8 mouse cellular contexts compared by ENCODE assay signal in the genomic region with DNA sequence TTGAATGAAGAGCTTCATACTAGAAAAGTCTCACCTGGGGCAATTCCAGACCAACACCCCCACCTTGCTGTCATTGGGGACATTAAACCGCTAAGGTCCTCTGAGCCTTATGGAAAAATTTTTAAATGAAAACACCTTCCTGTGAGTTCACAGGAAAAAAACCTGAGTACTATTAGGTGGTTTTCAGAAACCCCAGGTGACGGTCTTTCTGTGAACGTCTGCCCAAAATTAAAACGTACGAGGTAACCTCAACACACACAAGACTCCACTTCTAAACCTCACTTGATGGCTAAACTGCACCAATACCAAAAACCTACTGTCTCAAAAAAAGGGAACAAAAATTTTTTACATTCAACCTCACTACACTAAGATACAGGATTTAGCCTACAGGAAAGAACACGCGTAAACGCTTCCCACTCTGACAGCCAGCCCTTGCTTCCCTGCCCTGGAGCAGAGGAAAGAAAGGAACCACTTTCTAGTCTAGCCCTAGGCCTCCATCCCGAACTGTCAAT. TPM values are rescaled to one million over a fixed set of nuclear protein-coding genes. Genes with fewer than 3 reads are reported as not detected.
DNase-seq lines count a peak whose midpoint lies in the region; ATAC-seq and TF ChIP-seq lines count a peak whose summit lies in the region.

No protein-coding gene starts in this region.

- H3K4me3 ChIP-seq in kidney, embryonic 16.5 days (ENCODE audit: low read length): peak overlapping the region; percentile 94
- peak overlapping the region; percentile 76 for H3K4me3 ChIP-seq in hindbrain, postnatal 0 days (ENCODE audit: low read length)
- H3K4me3 ChIP-seq in myocyte: peak overlapping the region; percentile 58

- H3K27me3 ChIP-seq in kidney, embryonic 16.5 days (ENCODE audit: insufficient read depth, low read length): no peaks in the 10 kb centered on the region
- H3K27me3 ChIP-seq in hindbrain, postnatal 0 days (ENCODE audit: insufficient read depth, low read length): no peaks in the 10 kb centered on the region
- no peaks in the 10 kb centered on the region for H3K27me3 ChIP-seq in myocyte (ENCODE audit: control insufficient read depth, insufficient read depth, insufficient read length)

- peaks cover 54% of the 10 kb centered on the region for H3K79me2 ChIP-seq in myocyte (ENCODE audit: control insufficient read depth, insufficient read depth)

- peaks cover 7% of the 10 kb centered on the region for H3K36me3 ChIP-seq in kidney, embryonic 16.5 days (ENCODE audit: insufficient read depth, low read length)
- H3K36me3 ChIP-seq in hindbrain, postnatal 0 days (ENCODE audit: insufficient read depth, low read length): no peaks in the 10 kb centered on the region
- H3K36me3 ChIP-seq in myocyte (ENCODE audit: control insufficient read depth, insufficient read depth): no peaks in the 10 kb centered on the region

- no peak for ATAC-seq in kidney, embryonic 16.5 days (ENCODE audit: low FRiP score, low TSS enrichment)
- ATAC-seq in common myeloid progenitor, adult 5-6 weeks (replicated peaks; ENCODE audit: low read depth, poor library complexity, severe bottlenecking): peak; percentile 9
- ATAC-seq in hindbrain, postnatal 0 days: no peak

- TF ChIP-seq CTCF in hindbrain, postnatal 0 days (IDR thresholded peaks at IDR 0.05; ENCODE audit: low read depth): no peak

- peak overlapping the region; percentile 90 for H3K9ac ChIP-seq in kidney, embryonic 16.5 days (replicated peaks; ENCODE audit: low read length)
- H3K9ac ChIP-seq in hindbrain, postnatal 0 days (replicated peaks; ENCODE audit: low read length): peak overlapping the region; percentile 82

- no peaks in the 10 kb centered on the region for H3K9me3 ChIP-seq in kidney, embryonic 16.5 days (ENCODE audit: low read length)
- H3K9me3 ChIP-seq in hindbrain, postnatal 0 days (ENCODE audit: low read length): no peaks in the 10 kb centered on the region

- H3K4me2 ChIP-seq in kidney, embryonic 16.5 days (replicated peaks; ENCODE audit: low read depth, low read length): peak overlapping the region; percentile 93
- H3K4me2 ChIP-seq in hindbrain, postnatal 0 days (ENCODE audit: low read depth, low read length): peak overlapping the region; percentile 96
- H3K4me2 ChIP-seq in myocyte (ENCODE audit: low read depth): peak overlapping the region; percentile 92

- no peak for DNase-seq in kidney, adult 11 months
- DNase-seq in hindbrain, postnatal 0 days (ENCODE audit: low spot score): no peak
- no peak for DNase-seq in right cerebral cortex, postnatal 36 days (ENCODE audit: low spot score in 2 of 2)
- DNase-seq in right cerebral cortex, postnatal 4 days: no peak
- no peak for DNase-seq in adrenal gland, postnatal 10 days

- no peak for TF ChIP-seq POLR2A in myocyte (IDR thresholded peaks at IDR 0.05; ENCODE audit: insufficient read length, low read depth)

- H3ac ChIP-seq in myocyte (ENCODE audit: control insufficient read depth, insufficient read length): peak overlapping the region; percentile 94

- H3K4me1 ChIP-seq in kidney, embryonic 16.5 days (ENCODE audit: insufficient read depth, low read length): peaks cover 41% of the 10 kb centered on the region
- H3K4me1 ChIP-seq in hindbrain, postnatal 0 days (ENCODE audit: insufficient read depth, low read length): peaks cover 34% of the 10 kb centered on the region

- WGBS in kidney, embryonic 16.5 days: 1% methylated on average over 9 of the region's 9 CpGs
- 2% methylated on average over 9 of the region's 9 CpGs for WGBS in hindbrain, postnatal 0 days

- H3K27ac ChIP-seq in kidney, embryonic 16.5 days (ENCODE audit: low read length): peak overlapping the region; percentile 93
- H3K27ac ChIP-seq in hindbrain, postnatal 0 days: peak overlapping the region; percentile 94; the same call in 1 of the 2 replicates

TF ChIP-seq in myocyte, 11 proteins besides CTCF, POLR2A, EP300 and RAD21:
- TF ChIP-seq SRF (IDR thresholded peaks at IDR 0.05; ENCODE audit: control insufficient read depth, insufficient read length, low read depth): no peak
- no peak for TF ChIP-seq MAX (IDR thresholded peaks at IDR 0.05; ENCODE audit: low read depth)
- no peak for TF ChIP-seq REST (IDR thresholded peaks at IDR 0.05; ENCODE audit: insufficient read depth, insufficient read length)
- TF ChIP-seq CEBPB (IDR thresholded peaks at IDR 0.05; ENCODE audit: insufficient read depth, poor library complexity, severe bottlenecking): no peak

RNA-seq across cellular contexts. Expression of a gene that starts 0.6 kb away (rescaled TPM):
- 124 and 131 TPM in 2 replicates for polyA plus RNA-seq in kidney, embryonic 16.5 days (2015; fragmentation: Nextera tagmentation; extraction: Ambion mirVana)
- total RNA-seq in common myeloid progenitor, adult 5-6 weeks (2017): 209 and 238 TPM in 2 replicates
- total RNA-seq in hindbrain, postnatal 0 days (2014; rRNA removed): 34.9 and 37.6 TPM in 2 replicates
- polyA plus RNA-seq in hindbrain, postnatal 0 days (2015; fragmentation: Nextera tagmentation; extraction: Ambion mirVana): 61.5 and 62.1 TPM in 2 replicates
- 60.4 TPM for polyA plus RNA-seq in myocyte (2012; fragmentation: generic; extraction: Trizol)
- 10 to 100 TPM; 68.5 to 81.1 TPM for total RNA-seq in adrenal gland, postnatal 10 days (2021)

RNA-seq across cellular contexts. Expression of a gene that starts 1.5 kb away (rescaled TPM):
- polyA plus RNA-seq in kidney, embryonic 16.5 days (2015; fragmentation: Nextera tagmentation; extraction: Ambion mirVana): 5.0 and 5.1 TPM in 2 replicates
- 10.1 and 15.0 TPM in 2 replicates for total RNA-seq in common myeloid progenitor, adult 5-6 weeks (2017)
- 22.3 and 22.6 TPM in 2 replicates for total RNA-seq in hindbrain, postnatal 0 days (2014; rRNA removed)
- polyA plus RNA-seq in hindbrain, postnatal 0 days (2015; fragmentation: Nextera tagmentation; extraction: Ambion mirVana): 4.8 and 5.1 TPM in 2 replicates
- polyA plus RNA-seq in myocyte (2012; fragmentation: generic; extraction: Trizol): 12.1 TPM
- total RNA-seq in adrenal gland, postnatal 10 days (2021): 10 to 100 TPM; 18.6 to 19.1 TPM
